Mouse (Mus musculus): Measurements from ENCODE around the gene Tm4sf19.
"Not testable (repeated sequence)": the region's sequence is repeated elsewhere in the genome, so short reads cannot be mapped to it uniquely, and the experiment has no call there.

Gene Tm4sf19

DNA sequence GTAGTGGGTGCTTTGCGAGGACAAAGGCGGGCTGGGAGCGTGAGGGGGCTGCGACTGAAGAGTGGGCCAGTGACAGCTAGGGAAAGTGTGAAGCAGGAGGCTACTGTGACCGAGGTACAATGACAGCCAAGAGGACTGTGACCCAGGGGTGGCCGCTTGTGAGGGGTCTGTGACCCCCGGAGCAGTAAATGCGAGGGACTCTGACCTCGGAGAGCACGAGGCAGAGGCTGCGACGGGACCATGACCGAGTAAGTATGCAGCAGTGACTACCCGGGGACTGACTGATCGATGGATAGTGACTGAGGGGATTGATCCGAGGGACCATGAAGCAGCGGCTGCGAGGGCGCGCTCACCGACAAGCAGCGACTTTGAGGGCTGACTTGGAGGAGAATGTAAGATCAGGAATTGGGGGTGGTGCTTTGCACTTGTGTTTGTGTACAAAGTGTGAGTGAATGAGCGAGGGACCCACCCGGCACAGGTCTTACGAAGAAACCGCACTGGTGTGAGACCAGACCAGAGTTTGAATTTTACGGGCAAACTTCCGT is 30.8 kb downstream of the Tm4sf19 start:
- DNase-seq: no peak

DNA sequence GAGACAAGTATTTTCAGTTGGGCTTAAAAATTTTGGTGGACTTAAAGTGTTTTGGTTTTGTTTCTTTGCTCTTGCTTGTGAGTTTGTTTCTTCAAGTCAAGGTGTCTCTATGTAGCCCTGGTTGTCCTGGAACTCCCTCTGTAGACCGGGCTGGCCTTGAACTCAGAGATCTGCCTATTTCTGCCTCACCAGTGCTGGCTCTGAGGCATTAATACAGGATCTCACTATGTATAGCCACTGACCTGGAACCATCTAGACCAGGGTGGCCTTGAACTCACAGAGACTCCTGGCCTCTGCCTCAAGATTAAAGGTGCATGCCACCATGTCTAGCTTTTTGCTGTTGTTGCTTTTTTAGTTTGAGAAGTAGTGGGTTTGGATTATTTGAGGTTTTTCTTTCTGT is 31.6 kb downstream of the Tm4sf19 start:
- no peak for DNase-seq

DNA sequence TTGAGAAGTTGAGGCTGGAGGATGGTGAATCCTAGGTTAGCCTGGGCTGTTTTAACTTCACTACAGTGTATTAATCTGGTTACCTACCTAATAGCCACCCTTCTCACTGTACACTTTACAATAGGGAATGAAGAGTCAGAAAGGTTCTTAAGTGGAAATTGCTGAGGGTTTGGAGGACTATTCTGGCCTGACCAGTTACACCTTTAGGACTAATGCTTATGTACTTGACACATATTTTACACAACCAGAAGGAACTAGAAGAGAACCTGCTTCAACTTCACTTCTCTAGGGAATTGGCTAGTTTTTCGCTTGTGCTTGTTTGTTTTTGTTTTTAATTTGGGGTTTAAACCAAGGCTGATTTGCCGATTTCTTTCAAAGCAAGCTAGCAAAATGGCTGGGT is 32.8 kb downstream of the Tm4sf19 start:
- DNase-seq: no peak

DNA sequence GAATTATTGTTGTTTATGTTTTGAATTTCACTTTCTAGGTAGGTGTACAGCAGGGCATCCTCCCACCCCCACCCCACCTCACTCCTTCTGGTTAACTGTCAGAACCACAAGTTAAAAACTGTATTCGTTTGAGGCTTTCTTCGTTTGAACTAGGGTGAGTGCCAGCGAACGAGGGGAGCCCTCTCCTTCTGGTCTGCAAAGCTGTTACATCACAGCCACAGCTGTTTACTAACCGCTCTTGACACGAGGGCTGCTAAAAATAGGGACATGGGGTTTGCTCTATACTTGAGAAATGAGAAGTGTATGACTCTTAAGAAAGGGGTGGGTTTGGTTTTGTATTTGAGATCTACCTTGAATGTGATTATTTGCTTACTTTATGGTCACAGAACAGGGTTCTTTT is 33.8 kb downstream of the Tm4sf19 start:
- peak in 1 of 2 experiments; percentile 43 for DNase-seq

DNA sequence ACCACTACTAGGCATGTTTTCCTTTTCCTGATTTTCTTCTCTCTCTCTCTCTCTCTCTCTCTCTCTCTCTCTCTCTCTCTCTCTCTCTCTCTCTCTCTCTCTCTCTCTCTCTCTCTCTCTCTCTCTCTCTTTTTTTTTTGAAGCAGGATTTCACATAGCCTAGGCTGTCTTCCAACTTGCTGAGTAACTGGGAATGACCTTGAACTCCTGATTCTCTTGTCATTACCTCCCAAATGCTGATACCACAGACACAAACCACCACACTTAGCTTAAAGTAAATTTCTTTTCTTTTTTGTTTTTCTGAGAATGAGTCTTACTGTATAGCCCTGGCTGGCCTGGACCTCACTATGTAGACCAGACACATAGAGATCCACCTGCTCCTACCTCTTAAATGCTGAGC is 34.4 kb downstream of the Tm4sf19 start:
- no peak for DNase-seq

DNA sequence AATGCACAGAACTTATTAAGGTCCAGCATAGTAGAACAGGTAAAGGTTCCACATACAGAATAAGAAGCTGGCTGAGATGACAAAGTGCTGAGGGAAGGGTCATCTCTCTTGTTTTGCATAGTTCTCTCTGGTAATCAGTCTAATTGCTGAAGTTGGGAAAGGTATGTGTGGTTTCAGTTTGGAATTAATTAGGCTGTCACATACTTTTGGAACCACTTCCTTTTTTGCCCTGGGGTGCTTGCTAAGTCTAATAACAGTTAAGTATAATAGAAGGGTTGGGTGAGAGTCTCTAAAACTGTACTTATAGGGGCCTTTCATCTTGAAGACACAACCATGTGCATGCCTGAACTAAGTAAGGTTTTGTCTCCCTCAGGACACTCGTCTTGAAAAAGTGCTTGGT is 36.4 kb downstream of the Tm4sf19 start:
- DNase-seq: no peak

DNA sequence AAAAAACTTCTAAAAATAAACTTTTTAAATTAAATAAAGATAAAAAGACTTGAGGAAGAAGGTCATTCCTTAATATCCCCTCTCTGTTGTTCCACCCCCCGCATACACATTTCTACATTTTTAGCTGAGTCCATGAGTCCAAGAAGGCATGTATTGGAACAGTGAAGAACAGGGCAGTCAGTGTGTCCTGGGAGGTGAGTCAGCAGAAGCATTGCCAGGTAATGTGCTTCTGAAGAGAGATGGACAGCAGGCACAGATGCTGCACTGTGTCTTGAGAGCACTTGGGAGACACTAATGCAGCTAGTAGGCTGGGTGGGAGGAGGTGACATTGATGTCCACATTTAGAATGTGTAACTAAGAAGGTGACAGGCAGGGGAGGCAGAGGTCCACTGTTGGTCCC is 37.0 kb downstream of the Tm4sf19 start:
- DNase-seq: peak in 1 of 2 experiments; percentile 57

DNA sequence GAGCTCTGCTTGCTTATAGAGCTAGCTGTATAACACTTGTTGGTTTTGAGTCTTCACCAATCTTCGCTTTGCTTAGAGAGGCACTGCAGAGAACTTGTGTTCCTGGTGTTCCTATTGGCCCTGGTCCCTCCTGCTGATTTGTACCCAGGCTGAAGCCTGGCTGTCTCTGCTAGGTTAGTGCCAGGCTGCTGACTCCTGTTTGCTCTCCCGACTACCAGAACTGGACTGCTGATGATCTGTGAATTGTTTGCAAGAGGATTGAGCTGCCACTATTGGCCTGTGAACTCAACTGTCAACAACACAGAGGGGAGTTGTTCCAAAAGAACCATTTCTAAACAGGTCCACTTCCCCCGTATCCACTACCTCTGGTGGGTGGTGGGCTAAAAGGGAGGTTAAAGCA is 41.1 kb downstream of the Tm4sf19 start:
- no peak for DNase-seq

DNA sequence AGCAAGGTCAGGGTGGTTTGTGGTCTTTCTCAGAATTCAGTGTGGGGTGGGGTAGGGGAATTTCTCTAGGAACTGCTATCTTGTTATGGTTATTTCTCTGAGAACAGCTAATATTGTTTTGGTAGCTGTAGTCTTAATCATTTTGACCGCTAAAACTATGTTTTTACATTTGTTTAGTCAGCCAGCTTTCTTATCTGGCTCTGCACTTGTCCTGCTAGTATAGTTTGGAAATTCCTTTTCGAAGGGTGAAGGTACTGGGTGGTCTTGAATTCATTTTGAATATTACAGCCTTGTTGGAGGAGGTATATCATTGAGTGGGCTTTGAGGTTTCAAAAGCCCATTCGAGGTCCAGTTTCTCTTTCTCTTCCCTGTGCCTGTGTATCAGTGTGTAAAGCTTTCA is 44.3 kb downstream of the Tm4sf19 start:
- DNase-seq: not testable (repeated sequence)

DNA sequence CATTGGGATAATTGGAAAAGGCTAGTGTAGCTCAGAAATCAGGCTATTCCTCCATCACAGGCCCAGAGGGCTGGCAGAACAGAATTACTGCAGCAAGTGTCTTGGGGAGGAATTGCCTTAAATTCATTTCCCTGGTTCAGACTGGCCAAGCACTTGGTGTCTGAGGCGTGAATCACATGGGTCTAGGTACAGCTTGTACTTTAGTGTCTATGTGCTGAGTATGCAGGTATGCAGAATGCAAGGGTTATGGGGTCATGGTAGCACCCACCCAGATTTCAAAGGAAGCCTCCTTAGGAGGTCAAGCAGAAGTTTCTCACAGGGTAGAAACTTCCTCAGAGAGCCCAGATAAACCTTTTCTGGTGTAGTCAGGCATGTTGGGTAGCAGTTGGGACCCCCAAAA is 45.3 kb downstream of the Tm4sf19 start:
- DNase-seq: peak; percentile 25 to 57

DNA sequence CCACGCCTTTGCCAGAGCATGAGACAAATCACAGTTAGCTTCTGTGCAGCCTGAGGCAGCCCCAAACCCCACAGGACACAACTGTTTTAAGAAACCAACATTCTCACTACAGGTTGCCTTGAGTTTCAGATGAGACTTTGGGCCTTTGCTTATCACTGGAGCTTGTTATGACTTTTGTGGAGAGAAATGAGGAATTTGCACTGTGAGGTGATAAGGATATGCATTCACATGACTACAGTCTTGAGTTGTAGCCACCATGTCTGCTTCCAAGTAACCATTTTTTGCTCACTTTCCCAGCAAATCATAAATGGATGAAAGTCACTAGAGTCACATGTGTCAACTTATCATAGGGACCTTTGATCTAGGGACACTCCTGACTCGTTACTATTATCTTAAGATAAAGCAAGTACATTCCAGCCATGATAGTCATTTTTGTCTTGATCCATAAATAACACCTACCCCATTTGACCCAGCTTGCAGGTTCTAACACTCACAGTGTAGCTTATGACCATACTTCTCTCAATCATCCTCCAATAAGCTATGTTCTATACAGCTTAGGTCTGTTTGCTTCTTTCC is 46.3 kb downstream of the Tm4sf19 start:
- no peak for DNase-seq

DNA sequence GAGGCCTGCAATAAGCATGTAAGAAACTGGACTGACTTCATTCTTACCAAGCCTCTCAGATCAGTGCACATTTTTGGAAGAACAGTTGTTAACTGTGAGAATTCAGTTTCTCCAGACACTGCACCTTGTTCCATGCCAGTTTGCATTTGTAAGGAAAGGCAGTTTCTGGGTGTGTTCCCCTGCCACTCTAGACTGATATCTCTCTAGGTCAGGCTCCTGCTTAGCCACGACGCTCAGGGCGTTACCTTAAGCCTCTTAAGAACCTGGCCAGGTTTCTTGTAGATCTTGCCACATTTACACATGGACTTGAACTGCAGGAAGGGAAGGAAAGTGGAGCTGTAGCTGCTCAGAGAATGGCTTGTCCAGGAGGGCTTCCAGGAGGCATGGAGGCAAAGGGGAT is 49.4 kb downstream of the Tm4sf19 start:
- DNase-seq: no peak

DNA sequence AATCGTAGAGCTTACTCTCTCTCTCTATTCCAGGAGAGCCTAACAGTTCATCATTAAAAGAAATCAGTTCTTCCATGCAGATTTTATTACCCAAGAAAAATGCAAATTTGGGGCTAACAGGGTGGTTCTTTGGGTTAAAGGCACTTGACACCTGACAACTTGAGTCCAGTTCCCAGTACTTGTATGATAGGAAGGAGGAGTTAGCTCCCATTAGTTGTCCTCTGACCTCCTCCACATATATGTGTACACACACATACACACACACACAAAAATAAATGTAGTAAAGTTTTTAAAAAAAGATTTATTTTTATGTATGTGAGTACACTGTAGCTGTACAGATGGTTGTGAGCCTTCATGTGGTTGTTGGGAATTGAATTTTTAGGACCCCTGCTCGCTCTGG is 49.8 kb downstream of the Tm4sf19 start:
- DNase-seq: no peak

DNA sequence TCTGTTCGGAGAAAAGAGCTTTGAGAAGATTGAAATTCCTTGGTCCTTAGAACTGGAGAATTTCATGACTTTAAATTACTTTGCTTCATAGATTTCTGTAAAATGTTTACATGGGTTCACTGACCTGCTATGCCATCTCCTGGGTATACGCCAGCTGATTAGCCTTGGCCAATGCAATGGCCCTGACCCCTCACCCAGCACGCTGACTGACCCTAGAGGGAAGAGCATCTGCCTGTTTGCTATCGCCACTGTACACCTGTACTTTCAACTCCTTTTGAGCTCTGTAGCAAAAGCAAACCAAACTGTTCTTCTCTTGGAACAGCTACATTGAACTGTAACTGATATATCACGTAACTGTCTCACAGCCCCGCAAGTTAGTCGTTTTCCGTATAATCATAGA is 52.8 kb downstream of the Tm4sf19 start:
- no peak for DNase-seq

DNA sequence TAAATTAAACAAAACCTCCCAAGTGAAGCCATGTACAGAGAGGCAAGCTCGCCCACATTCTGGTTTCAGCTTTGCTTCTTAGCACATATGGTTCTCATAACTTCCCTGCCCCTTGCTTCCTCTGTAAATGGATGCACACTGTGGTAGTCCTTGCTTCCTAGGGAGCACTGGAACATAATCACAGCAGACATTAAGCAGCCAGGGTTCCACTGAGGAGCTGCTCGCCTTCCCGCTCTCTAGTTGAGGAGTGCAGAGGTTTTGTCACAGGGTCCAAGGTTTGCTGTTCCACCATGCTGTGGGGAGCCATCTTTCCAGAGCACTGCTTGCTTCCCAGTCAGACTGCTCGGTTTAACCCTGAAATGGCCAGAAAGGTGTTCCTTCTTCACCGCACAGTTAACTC is 54.3 kb downstream of the Tm4sf19 start:
- DNase-seq: no peak

DNA sequence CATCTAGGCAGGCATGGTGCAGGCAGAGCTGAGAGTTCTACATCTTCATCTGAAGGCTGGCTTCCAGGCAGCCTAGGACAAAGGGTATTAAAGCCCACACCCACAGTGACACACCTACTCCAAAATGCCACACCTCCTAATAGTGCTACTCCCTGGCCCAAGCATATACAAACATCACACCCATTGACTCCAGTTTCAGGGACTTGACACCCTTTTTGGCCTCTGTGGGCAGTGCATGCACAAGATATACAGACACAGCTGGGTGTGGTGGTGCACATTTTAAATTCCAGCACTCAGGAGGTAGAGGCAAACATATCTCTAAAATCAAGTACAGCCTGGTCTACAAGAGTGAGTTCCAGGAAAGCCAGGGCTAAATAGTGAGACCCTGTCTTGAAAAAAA is 55.8 kb downstream of the Tm4sf19 start:
- no peak for DNase-seq

DNA sequence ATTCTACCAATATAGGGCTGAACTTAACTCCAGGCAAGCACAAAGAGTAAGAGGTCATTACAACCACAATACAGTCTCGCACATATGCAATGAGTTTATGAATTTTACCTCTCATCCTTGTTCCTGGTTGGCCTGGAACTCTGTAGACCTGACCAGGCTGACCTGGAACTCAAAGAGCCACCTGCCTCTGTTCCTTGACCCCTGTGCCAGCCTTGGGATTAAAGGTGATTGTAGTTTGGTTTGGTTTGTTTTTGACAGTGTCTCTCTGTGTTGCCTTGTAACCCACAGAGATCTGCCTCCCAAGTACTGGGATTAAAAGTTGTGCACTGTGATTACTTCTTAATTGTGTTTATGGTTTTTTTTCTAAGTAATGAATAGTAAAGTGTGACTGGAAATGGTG is 56.5 kb downstream of the Tm4sf19 start:
- DNase-seq: no peak
